Mouse (Mus musculus): ENCODE data around the gene Tmigd3. TPM values are rescaled to one million over a fixed set of nuclear protein-coding genes. Genes with fewer than 3 reads are reported as not detected.

Tmigd3 gene
- total RNA-seq, 2 experiments from 2014 or later = not detected

- intact Hi-C loops (cut with DNase I) = no loop called here
- DNase-seq = no peak
These were observed 57.0 kb downstream of the Tmigd3 start for GRCm38 (mm10) chr3:105927561-105928194.

GRCm38 (mm10) chr3:105928195-105928569 is 57.5 kb downstream of the Tmigd3 start:
- intact Hi-C loops (cut with DNase I) = no loop called here
- DNase-seq = no peak

GRCm38 (mm10) chr3:105928781-105929180 is 58.1 kb downstream of the Tmigd3 start:
- intact Hi-C loops (cut with DNase I) = no loop called here
- no peak for DNase-seq

- intact Hi-C loops (cut with DNase I) = no loop called here
- DNase-seq = no peak
These were observed 59.1 kb downstream of the Tmigd3 start for GRCm38 (mm10) chr3:105929821-105930220.

GRCm38 (mm10) chr3:105931095-105931494 is 60.4 kb downstream of the Tmigd3 start:
- DNase-seq = no peak

GRCm38 (mm10) chr3:105932240-105933071 is 61.8 kb downstream of the Tmigd3 start, which contains the start of gene I830077J02Rik:
TSS of gene I830077J02Rik (minus strand) at chr3:105932664.
- intact Hi-C loops (cut with DNase I) = no loop called here
- DNase-seq = no peak

More at GRCm38 (mm10) chr3:105931095-105931494, 60.4 kb downstream of the Tmigd3 start:
- intact Hi-C loops (cut with DNase I) = no loop called here

GRCm38 (mm10) chr3:105933926-105934325 is 63.2 kb downstream of the Tmigd3 start:
- intact Hi-C loops (cut with DNase I) = no loop called here
- DNase-seq = no peak

- intact Hi-C loops (cut with DNase I) = no loop called here
- peak; percentile 83 to 85 for DNase-seq
These were observed 64.3 kb downstream of the Tmigd3 start for GRCm38 (mm10) chr3:105935033-105935432.

GRCm38 (mm10) chr3:105936111-105936510 is 65.4 kb downstream of the Tmigd3 start:
- intact Hi-C loops (cut with DNase I) = no loop called here
- DNase-seq = no peak

- DNase-seq = no peak
- intact Hi-C loops (cut with DNase I) = no loop called here
These were observed 80.6 kb downstream of the Tmigd3 start for GRCm38 (mm10) chr3:105951348-105951747.

GRCm38 (mm10) chr3:105957235-105957634 is 86.5 kb downstream of the Tmigd3 start:
- no peak for DNase-seq
- intact Hi-C loops (cut with DNase I) = loop anchor here (5.0 kb wide), 1 partner anchor 280 kb away; no protein-coding TSS in a partner anchor

GRCm38 (mm10) chr3:105958204-105958603 is 87.5 kb downstream of the Tmigd3 start:
- intact Hi-C loops (cut with DNase I) = loop anchor here (5.0 kb wide), 1 partner anchor 281 kb away; no protein-coding TSS in a partner anchor
- no peak for DNase-seq

GRCm38 (mm10) chr3:105958974-105959580 is 88.4 kb downstream of the Tmigd3 start, which contains the start of gene Wdr77:
TSS of gene Wdr77 (plus strand) at chr3:105959369.
- DNase-seq = peak; percentile 97 to 98
- intact Hi-C loops (cut with DNase I) = loop anchor here (5.0 kb wide), 1 partner anchor 282 kb away; no protein-coding TSS in a partner anchor

- DNase-seq = no peak
- intact Hi-C loops (cut with DNase I) = loop anchor here (5.0 kb wide), 1 partner anchor 282 kb away; no protein-coding TSS in a partner anchor
These were observed 88.9 kb downstream of the Tmigd3 start for GRCm38 (mm10) chr3:105959585-105959984.

GRCm38 (mm10) chr3:105959999-105960398 is 89.3 kb downstream of the Tmigd3 start, which contains the start of gene Atp5f1:
TSS of gene Atp5f1 (minus strand) at chr3:105960099.
- intact Hi-C loops (cut with DNase I) = loop anchor here (5.0 kb wide), 1 partner anchor 283 kb away; no protein-coding TSS in a partner anchor
- no peak for DNase-seq

GRCm38 (mm10) chr3:105960700-105961099 is 90.0 kb downstream of the Tmigd3 start:
- intact Hi-C loops (cut with DNase I) = no loop called here
- no peak for DNase-seq

- DNase-seq = no peak
- intact Hi-C loops (cut with DNase I) = no loop called here
These were observed 101.2 kb downstream of the Tmigd3 start for GRCm38 (mm10) chr3:105971831-105972446.

GRCm38 (mm10) chr3:105973411-105973810 is 102.7 kb downstream of the Tmigd3 start, which contains the start of gene Ovgp1:
TSS of gene Ovgp1 (plus strand) at chr3:105973711.
- no peak for DNase-seq
- intact Hi-C loops (cut with DNase I) = no loop called here
